Mouse (Mus musculus): Measurements from ENCODE around the gene L1cam. TPM values are rescaled to one million over a fixed set of nuclear protein-coding genes. Genes with fewer than 3 reads are reported as not detected.
A peak's percentile ranks its signal among the peaks of the same experiment; 100 is the strongest.

Gene L1cam
- polyA plus RNA-seq, 1 experiment: 0.55 TPM

DNA sequence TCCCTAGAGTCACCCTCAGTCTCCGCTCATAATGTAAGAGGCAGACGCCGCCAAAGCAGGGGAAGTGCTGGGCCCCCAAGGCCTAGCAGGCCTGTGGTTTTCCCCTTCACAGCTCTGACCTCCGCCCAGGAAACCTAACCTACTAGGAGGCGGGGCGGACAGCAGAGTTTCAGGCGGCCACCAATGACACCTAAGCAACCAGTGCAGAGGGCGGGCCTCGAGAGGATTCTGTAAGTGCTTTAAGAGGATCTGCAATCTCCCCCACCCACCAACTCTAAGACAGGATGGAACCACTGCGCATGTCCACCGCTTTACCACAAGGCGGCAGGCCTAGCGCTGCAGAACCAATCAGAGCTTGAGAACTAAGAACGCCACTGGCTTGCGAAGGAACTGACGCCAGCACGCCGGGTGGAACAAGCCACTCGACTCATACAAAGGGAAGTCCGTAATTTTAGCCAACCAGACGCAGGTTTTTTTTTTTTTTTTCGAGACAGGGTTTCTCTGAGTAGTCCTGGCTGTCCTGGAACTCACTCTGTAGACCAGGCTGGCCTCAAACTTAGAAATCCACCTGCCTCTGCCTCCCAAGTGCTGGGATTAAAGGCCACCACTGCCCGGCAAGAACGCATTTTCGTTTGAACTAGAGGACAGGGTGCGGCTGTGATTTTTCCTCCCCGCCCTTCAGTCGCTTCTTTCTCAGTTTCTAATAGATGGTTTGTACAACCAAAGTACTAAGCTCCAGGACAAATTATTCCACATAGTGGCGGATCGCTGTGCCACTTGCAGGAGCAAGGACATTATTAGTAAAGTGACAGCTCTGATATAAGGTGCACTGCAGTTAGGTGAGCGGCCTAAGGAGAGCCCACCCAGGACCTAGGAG is 19.2 kb upstream of the L1cam start:
- Histone ChIP-seq H3K27me3 (ENCODE audit: control insufficient read depth, insufficient read depth, insufficient read length) (no peaks in the 10 kb centered on the region), H3K79me2 (ENCODE audit: control insufficient read depth, insufficient read depth) (peaks cover 11% of the 10 kb centered on the region), H3K79me3 (ENCODE audit: low read depth) (peaks cover 5% of the 10 kb centered on the region), H3K36me3 (ENCODE audit: control insufficient read depth, insufficient read depth) (peaks cover 24% of the 10 kb centered on the region), H3ac (ENCODE audit: control insufficient read depth, insufficient read length, low read depth) (peak overlapping the region; percentile 35), H3K4me3 (ENCODE audit: insufficient read depth, poor library complexity, severe bottlenecking) (no peak overlapping the region)
- no peak for TF ChIP-seq CEBPB (IDR thresholded peaks at IDR 0.05; ENCODE audit: low read depth)
- TF ChIP-seq MYOD1 (IDR thresholded peaks at IDR 0.05; ENCODE audit: control insufficient read depth, insufficient read length, low read depth): no peak
- no peak for TF ChIP-seq FOSL1 (IDR thresholded peaks at IDR 0.05; ENCODE audit: insufficient read depth, low read length, poor library complexity, severe bottlenecking)
- TF ChIP-seq MAX (IDR thresholded peaks at IDR 0.05): no peak
- TF ChIP-seq MYOG (IDR thresholded peaks at IDR 0.05; ENCODE audit: control insufficient read depth, extremely low read depth, insufficient read length): no peak
- TF ChIP-seq CTCF (IDR thresholded peaks at IDR 0.05; ENCODE audit: control insufficient read depth, insufficient read depth, insufficient read length): no peak

GRCm38 (mm10) chrX:73911588-73911987 is 15.7 kb upstream of the L1cam start:
- TF ChIP-seq CEBPB (IDR thresholded peaks at IDR 0.05; ENCODE audit: low read depth) (no peak), FOSL1 (IDR thresholded peaks at IDR 0.05; ENCODE audit: insufficient read depth, low read length, poor library complexity, severe bottlenecking) (no peak), MAX (IDR thresholded peaks at IDR 0.05) (no peak), USF1 (IDR thresholded peaks at IDR 0.05; ENCODE audit: low read depth) (no peak), MYOG (IDR thresholded peaks at IDR 0.05; ENCODE audit: control insufficient read depth, extremely low read depth, insufficient read length) (no peak), CTCF (IDR thresholded peaks at IDR 0.05; ENCODE audit: control insufficient read depth, insufficient read depth, insufficient read length) (no peak), MYOD1 (IDR thresholded peaks at IDR 0.05; ENCODE audit: control insufficient read depth, insufficient read length, low read depth) (no peak)
- Histone ChIP-seq H3K79me2 (ENCODE audit: control insufficient read depth, insufficient read depth) (no peaks in the 10 kb centered on the region), H3K79me3 (ENCODE audit: low read depth) (no peaks in the 10 kb centered on the region), H3K4me3 (ENCODE audit: insufficient read depth, poor library complexity, severe bottlenecking) (no peak overlapping the region), H3K36me3 (ENCODE audit: control insufficient read depth, insufficient read depth) (no peaks in the 10 kb centered on the region), H3K27me3 (ENCODE audit: control insufficient read depth, insufficient read depth, insufficient read length) (no peaks in the 10 kb centered on the region), H3ac (ENCODE audit: control insufficient read depth, insufficient read length, low read depth) (no peak overlapping the region)

- Histone ChIP-seq H3K36me3 (ENCODE audit: control insufficient read depth, insufficient read depth) (no peaks in the 10 kb centered on the region), H3ac (ENCODE audit: control insufficient read depth, insufficient read length, low read depth) (no peak overlapping the region), H3K27me3 (ENCODE audit: control insufficient read depth, insufficient read depth, insufficient read length) (no peaks in the 10 kb centered on the region), H3K79me3 (ENCODE audit: low read depth) (no peaks in the 10 kb centered on the region), H3K4me3 (ENCODE audit: insufficient read depth, poor library complexity, severe bottlenecking) (no peak overlapping the region), H3K79me2 (ENCODE audit: control insufficient read depth, insufficient read depth) (no peaks in the 10 kb centered on the region)
- TF ChIP-seq CTCF (IDR thresholded peaks at IDR 0.05; ENCODE audit: control insufficient read depth, insufficient read depth, insufficient read length) (no peak), MYOD1 (IDR thresholded peaks at IDR 0.05; ENCODE audit: control insufficient read depth, insufficient read length, low read depth) (no peak), FOSL1 (IDR thresholded peaks at IDR 0.05; ENCODE audit: insufficient read depth, low read length, poor library complexity, severe bottlenecking) (no peak), MAX (IDR thresholded peaks at IDR 0.05) (no peak), CEBPB (IDR thresholded peaks at IDR 0.05; ENCODE audit: low read depth) (no peak), USF1 (IDR thresholded peaks at IDR 0.05; ENCODE audit: low read depth) (no peak), MYOG (IDR thresholded peaks at IDR 0.05; ENCODE audit: control insufficient read depth, extremely low read depth, insufficient read length) (no peak)
These were observed 15.3 kb upstream of the L1cam start for GRCm38 (mm10) chrX:73911156-73911555.

- Histone ChIP-seq H3K79me2 (ENCODE audit: control insufficient read depth, insufficient read depth) (no peaks in the 10 kb centered on the region), H3K79me3 (ENCODE audit: low read depth) (no peaks in the 10 kb centered on the region), H3ac (ENCODE audit: control insufficient read depth, insufficient read length, low read depth) (no peak overlapping the region), H3K27me3 (ENCODE audit: control insufficient read depth, insufficient read depth, insufficient read length) (no peaks in the 10 kb centered on the region), H3K36me3 (ENCODE audit: control insufficient read depth, insufficient read depth) (no peaks in the 10 kb centered on the region), H3K4me3 (ENCODE audit: insufficient read depth, poor library complexity, severe bottlenecking) (no peak overlapping the region)
- no peak for TF ChIP-seq CEBPB (IDR thresholded peaks at IDR 0.05; ENCODE audit: low read depth)
- TF ChIP-seq CTCF (IDR thresholded peaks at IDR 0.05; ENCODE audit: control insufficient read depth, insufficient read depth, insufficient read length): no peak
- no peak for TF ChIP-seq MAX (IDR thresholded peaks at IDR 0.05)
- TF ChIP-seq MYOD1 (IDR thresholded peaks at IDR 0.05; ENCODE audit: control insufficient read depth, insufficient read length, low read depth): no peak
These were observed 14.5 kb upstream of the L1cam start for GRCm38 (mm10) chrX:73910451-73910850.

DNA sequence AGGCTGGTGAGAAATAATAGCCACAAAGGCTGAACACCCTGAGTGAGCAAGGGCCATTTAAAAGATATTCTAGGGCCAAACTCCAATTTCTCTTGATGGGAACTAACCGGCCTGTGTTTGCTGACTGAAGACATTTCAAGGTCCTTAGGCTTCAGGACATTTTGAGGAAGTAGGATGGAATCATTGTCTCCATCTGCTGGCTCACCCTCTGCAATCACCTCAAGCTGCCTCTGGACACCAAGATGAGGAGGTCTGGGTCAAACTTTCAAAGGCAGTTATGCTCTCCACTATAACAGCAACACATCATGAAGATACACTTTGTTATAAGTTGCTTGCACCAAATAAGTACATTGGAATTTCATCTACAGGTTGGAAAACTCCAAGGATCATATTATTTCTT is 14.1 kb upstream of the L1cam start:
- Histone ChIP-seq H3ac (ENCODE audit: control insufficient read depth, insufficient read length, low read depth) (no peak overlapping the region), H3K79me3 (ENCODE audit: low read depth) (no peaks in the 10 kb centered on the region), H3K79me2 (ENCODE audit: control insufficient read depth, insufficient read depth) (no peaks in the 10 kb centered on the region), H3K27me3 (ENCODE audit: control insufficient read depth, insufficient read depth, insufficient read length) (no peaks in the 10 kb centered on the region), H3K36me3 (ENCODE audit: control insufficient read depth, insufficient read depth) (no peaks in the 10 kb centered on the region), H3K4me3 (ENCODE audit: insufficient read depth, poor library complexity, severe bottlenecking) (no peak overlapping the region)
- no peak for TF ChIP-seq CTCF (IDR thresholded peaks at IDR 0.05; ENCODE audit: control insufficient read depth, insufficient read depth, insufficient read length)

DNA sequence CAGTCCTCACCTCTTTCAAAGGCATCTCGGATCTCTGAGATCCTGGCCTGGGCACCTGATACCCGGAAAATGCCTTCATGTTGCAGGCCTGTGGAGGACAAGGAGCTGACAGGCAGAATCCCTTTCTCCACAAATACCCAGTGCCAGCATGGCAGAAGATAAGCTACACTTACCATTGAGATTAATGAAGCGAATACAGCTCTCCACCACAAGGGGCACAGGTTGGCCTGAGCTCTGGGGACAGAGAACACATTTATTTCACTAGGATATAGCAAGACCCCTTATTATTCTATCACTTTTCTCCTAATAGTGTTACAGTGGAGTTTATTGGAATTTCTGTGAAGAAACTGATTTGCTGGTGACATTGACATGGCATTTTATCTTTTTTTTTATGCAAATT is 2.1 kb upstream of the L1cam start:
- TF ChIP-seq MAX (IDR thresholded peaks at IDR 0.05) (no peak), MYOG (IDR thresholded peaks at IDR 0.05; ENCODE audit: control insufficient read depth, extremely low read depth, insufficient read length) (no peak), CEBPB (IDR thresholded peaks at IDR 0.05; ENCODE audit: low read depth) (no peak), USF1 (IDR thresholded peaks at IDR 0.05; ENCODE audit: low read depth) (no peak), CTCF (IDR thresholded peaks at IDR 0.05; ENCODE audit: control insufficient read depth, insufficient read depth, insufficient read length) (no peak), FOSL1 (IDR thresholded peaks at IDR 0.05; ENCODE audit: insufficient read depth, low read length, poor library complexity, severe bottlenecking) (no peak), MYOD1 (IDR thresholded peaks at IDR 0.05; ENCODE audit: control insufficient read depth, insufficient read length, low read depth) (no peak)
- no peaks in the 10 kb centered on the region for H3K79me2 ChIP-seq (ENCODE audit: control insufficient read depth, insufficient read depth)
- peaks cover 7% of the 10 kb centered on the region for H3K27me3 ChIP-seq (ENCODE audit: control insufficient read depth, insufficient read depth, insufficient read length)

More for the DNA sequence above, 2.1 kb upstream of the L1cam start:
- H3ac ChIP-seq (ENCODE audit: control insufficient read depth, insufficient read length, low read depth): no peak overlapping the region
- no peak overlapping the region for H3K4me3 ChIP-seq (ENCODE audit: insufficient read depth, poor library complexity, severe bottlenecking)
- H3K79me3 ChIP-seq (ENCODE audit: low read depth): no peaks in the 10 kb centered on the region
- H3K36me3 ChIP-seq (ENCODE audit: control insufficient read depth, insufficient read depth): no peaks in the 10 kb centered on the region

Data from C2C12 (cell line).